Mouse (Mus musculus): ENCODE data around the gene Timm13. TPM values are rescaled to one million over a fixed set of nuclear protein-coding genes. Genes with fewer than 3 reads are reported as not detected.

Gene Timm13
- polyA plus RNA-seq, 2 experiments from 2014 or later = 228 to 262 TPM

GRCm38 (mm10) chr10:80904004-80904693 lies 3.4 kb upstream of the Timm13 start:
- no peak for ATAC-seq

GRCm38 (mm10) chr10:80903282-80903681 lies 2.5 kb upstream of the Timm13 start:
- ATAC-seq = no peak

GRCm38 (mm10) chr10:80902273-80902940 lies 1.6 kb upstream of the Timm13 start:
- no peak for ATAC-seq

- ATAC-seq = no peak
These were observed 872 bp upstream of the Timm13 start for GRCm38 (mm10) chr10:80901409-80902272.

GRCm38 (mm10) chr10:80899591-80900317 lies 1.0 kb downstream of the Timm13 start:
- no peak for ATAC-seq

- ATAC-seq = no peak
These were observed 1.7 kb downstream of the Timm13 start for GRCm38 (mm10) chr10:80899074-80899473.

GRCm38 (mm10) chr10:80897861-80898510 lies 2.8 kb downstream of the Timm13 start:
- no peak for ATAC-seq

- no peak for ATAC-seq
These were observed 3.9 kb downstream of the Timm13 start for GRCm38 (mm10) chr10:80896581-80897485.

- no peak for ATAC-seq
These were observed 5.1 kb downstream of the Timm13 start for GRCm38 (mm10) chr10:80895697-80896096.

GRCm38 (mm10) chr10:80895100-80895499 lies 5.7 kb downstream of the Timm13 start:
- no peak for ATAC-seq

GRCm38 (mm10) chr10:80887181-80887580 lies 13.6 kb downstream of the Timm13 start:
- no peak for ATAC-seq

- ATAC-seq = no peak
These were observed 19.5 kb downstream of the Timm13 start for GRCm38 (mm10) chr10:80881301-80881700.

GRCm38 (mm10) chr10:80880901-80881300 lies 19.9 kb downstream of the Timm13 start:
- no peak for ATAC-seq

- peak; percentile 54 for ATAC-seq
These were observed 20.6 kb downstream of the Timm13 start for GRCm38 (mm10) chr10:80880131-80880641.

- ATAC-seq = no peak
These were observed 24.2 kb downstream of the Timm13 start for GRCm38 (mm10) chr10:80876594-80876993.

GRCm38 (mm10) chr10:80876028-80876427 lies 24.7 kb downstream of the Timm13 start:
- ATAC-seq = peak; percentile 54

- no peak for ATAC-seq
These were observed 26.7 kb downstream of the Timm13 start for GRCm38 (mm10) chr10:80874035-80874434.

GRCm38 (mm10) chr10:80871581-80871980 lies 29.2 kb downstream of the Timm13 start, which contains the start of gene Tmprss9:
Gene Tmprss9 (plus strand): TSS chr10:80871848.
- no peak for ATAC-seq

- no peak for ATAC-seq
These were observed 29.8 kb downstream of the Timm13 start for GRCm38 (mm10) chr10:80870993-80871392.

- no peak for ATAC-seq
These were observed 36.3 kb downstream of the Timm13 start for GRCm38 (mm10) chr10:80864446-80864845.

GRCm38 (mm10) chr10:80862305-80862704 lies 38.5 kb downstream of the Timm13 start:
- ATAC-seq = no peak

Data from activated CD4-positive, CD25-positive, alpha-beta regulatory T cell, adult 4 months (primary cell).